Mouse (Mus musculus): ENCODE measurements at regions not wholly inside any gene's neighbourhood (a gene's known extent, or its start where the extent isn't known, plus 50 kb on each side); places are given as distances from the start of the nearest gene placed in this dataset.

GRCm38 (mm10) chr2:78011821-78012220, 65.6 kb upstream of the Cwc22 start:
- CTCF ChIA-PET, result no interaction called here

- CTCF ChIA-PET, result no interaction called here
Measured at GRCm38 (mm10) chr2:78011051-78011800, 65.1 kb upstream of the Cwc22 start.

- CTCF ChIA-PET, result no interaction called here
Measured at GRCm38 (mm10) chr2:78010066-78010690, 64.0 kb upstream of the Cwc22 start.

- CTCF ChIA-PET, result no interaction called here
Measured at GRCm38 (mm10) chr2:78008094-78008493, 61.9 kb upstream of the Cwc22 start.

GRCm38 (mm10) chr2:78005402-78006021, 59.3 kb upstream of the Cwc22 start:
- CTCF ChIA-PET, result no interaction called here

- CTCF ChIA-PET, result no interaction called here
Measured at GRCm38 (mm10) chr2:78004426-78004825, 58.3 kb upstream of the Cwc22 start.
